Mouse (Mus musculus) cerebellum, postnatal 4 days (tissue): ENCODE measurements at regions not wholly inside any gene's neighbourhood (a gene's known extent, or its start where the extent isn't known, plus 50 kb on each side); places are given as distances from the start of the nearest gene placed in this dataset.

Experiments used
- DNase-seq, 2 experiments: peaks; one replicate each; pipeline ENCODE4 v3.0.0; 2022; ENCODE audit warnings: low spot score in 2 of 2, mixed read lengths in 1 of 2

DNA sequence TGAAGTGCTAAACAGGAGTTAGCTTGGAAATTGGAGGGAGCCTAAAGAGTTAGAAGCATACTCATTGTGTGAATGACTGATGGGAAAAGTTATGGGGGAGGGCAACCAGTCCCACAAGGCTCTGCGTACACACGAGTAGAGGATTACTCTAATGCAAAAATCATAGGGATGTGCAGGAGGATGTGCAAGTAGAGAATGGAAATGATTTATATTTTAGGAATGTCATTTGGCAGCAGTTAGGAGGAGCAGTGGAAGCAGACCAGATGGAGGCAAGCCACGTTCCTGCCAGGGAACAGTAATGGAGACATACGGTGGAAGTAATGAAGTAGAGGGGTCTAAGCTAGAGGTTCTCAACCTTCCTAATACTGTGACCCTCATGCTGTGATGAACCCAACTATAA, 194.1 kb upstream of the Arhgap24 start:
- no peak for DNase-seq

DNA sequence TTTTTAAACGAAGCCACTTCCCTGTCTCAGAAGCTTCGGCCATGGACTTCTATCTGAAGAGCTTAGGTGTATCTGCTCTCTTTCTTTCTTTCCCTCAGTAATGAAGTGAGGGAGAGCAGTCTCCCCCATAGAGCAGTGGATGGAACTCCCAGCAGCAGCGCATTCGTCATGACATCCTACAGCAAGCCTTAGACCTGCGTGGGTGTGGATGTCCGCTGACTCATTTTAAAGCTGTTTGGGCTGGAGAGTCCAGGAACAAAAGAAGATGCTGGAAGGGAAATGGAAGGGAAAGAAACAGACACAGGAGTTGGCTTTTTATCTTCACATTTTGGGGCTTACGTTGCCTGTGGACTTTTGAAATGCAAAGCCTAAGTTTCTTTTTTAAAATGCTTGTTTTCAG, 190.3 kb upstream of the Arhgap24 start:
- DNase-seq, result no peak

DNA sequence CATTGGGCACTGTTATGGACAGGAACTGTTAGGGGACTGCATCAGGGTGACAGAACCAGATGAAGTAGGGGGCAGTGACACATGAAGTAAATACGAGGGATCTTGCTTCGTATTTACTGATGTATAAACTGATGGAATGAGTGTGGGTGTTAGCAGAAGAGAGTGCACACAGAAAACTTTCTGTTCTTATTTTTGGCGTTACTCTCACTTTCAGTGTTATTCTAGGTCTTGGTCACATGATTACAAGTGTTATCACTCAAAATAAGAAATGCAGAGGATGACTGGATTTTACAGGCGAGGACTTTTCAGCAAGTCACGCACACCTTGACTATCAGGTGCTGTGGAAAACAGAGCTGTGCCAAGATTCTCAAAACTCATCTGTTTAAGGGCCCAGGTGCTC, 185.6 kb upstream of the Arhgap24 start:
- DNase-seq, result no peak

DNA sequence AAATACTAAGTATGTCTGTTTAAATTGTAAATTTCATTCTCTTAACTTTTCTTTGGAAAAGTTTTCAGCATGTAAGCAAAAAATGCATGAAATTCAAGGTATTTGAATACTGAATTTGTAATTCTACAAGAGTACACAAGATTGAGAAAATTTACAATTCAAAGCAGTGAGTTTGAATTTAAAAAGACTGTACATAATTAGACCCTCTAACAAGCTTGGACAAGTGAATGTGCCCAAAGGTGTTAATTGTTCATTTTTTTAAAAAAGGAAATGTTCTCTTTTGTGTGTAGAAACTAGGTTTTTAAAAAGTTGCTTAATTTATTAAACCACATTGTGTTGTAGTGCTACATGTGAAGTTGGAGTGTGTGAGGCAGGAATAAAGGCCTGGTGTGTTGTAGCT, 174.9 kb upstream of the Arhgap24 start:
- DNase-seq, result no peak

DNA sequence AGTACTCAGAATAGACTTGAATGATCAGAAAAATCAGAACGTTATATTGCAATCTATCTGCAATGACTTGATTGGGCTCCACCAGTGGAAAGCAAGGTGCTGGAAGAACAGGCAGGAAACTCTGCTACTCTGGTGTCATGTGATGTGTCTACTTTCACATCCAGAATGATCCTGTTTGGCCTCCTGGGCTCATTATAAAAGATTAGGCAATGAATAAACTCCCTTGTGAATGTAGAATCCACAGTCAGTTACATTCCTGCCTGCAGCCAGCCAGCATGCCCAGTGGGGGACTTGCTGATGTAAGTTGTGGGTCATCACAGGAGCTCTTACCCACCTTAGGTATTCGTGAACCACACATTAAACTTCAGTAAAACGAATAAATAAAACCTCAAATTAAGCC, 174.5 kb upstream of the Arhgap24 start:
- no peak for DNase-seq

DNA sequence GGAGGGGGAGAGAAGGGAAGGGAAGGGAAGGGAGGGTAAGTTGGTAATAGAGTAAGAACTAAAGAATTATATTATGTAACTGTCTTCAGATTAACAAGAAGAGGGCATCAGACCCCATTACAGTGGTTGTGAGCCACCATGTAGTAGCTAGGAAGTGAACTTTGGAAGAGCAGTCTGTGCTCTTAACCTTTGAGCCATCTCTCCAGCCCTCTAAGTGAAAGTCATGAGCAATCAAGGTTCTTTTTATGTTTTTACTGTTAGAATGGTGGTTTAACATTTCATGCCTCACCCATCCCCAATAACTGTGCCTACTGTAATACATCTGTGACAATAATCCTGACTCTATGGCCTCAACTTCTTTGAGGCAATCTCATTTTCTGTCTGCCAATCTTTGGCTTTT, 169.6 kb upstream of the Arhgap24 start:
- DNase-seq, result no peak

DNA sequence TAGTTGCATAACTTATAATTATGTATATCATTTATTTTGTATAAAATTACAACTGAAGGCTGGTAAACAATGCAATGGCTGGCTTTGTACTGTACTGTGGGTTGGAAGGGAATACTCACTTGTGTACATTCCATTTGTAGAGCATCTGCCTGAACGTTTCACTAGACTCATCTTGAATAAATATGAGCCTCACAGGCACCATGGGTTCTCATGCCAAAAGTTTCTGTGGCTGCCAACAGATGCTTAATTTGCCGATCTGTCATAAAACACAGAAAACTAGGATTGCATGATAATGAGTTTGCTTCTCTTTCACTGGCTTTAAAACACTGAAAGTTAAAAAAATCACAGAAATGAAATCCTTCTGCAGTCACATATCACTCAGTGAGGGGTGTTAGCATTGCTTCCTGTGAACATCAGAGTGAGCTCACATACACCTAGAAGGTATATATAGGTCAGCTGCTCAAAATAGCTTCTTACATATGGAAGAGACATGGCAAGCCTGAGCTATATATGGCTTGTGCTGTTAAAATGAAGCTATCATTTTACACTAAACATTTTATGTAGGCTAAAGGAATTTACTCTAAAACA, 152.9 kb upstream of the Arhgap24 start:
- no peak for DNase-seq

DNA sequence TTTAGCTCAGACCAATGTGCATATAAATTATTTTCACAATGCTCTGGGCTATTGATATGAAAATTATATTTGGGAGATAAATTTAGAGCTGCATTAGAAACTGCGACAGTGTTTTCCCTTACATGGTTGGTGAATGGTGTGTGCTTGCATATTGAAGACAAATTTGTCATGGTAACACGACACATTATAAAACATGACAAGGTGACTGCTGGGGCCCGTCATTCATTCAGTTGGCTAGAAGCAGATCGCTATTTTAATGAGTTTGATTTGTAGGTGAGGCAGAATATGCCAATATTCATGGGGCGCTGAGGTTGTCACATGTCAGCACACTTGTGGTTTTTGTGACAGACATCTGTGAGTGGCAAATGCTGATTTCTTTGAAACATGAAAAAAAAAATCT, 147.3 kb upstream of the Arhgap24 start:
- DNase-seq, result no peak

DNA sequence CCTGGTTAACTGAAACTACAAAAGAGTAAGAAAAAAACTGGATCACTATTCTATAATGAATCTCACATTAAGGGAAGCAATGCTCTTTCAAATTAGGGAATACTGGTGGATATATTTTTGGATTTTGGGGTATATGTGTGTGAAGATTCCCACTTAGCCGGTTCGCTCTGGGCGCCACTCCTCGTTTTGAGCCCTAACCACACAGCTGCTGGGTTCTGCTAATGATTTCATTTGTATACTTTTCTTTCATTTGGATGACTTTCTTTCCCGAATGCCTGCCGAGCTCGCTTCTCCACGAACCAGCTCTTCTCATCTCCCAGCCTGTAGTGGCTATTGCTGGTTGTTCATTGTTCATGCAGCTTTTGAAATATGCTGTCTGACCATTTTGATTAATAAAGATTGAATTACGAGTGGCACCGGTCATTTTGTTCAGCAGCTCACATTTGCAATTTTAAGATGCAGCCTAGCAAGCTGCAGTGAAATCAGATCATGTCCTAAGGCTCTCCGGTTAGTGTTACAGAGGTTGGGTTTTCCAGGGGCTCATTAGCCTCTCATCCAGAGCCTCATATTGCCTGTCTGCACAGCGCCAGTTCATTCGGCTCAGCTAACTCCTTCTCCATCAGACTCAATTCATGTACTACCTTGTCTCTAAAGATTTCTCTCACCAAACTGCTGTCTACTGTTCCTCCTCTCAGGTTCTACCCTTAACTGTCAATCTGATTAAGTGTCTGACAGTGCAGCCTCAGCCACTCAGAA, 146.6 kb upstream of the Arhgap24 start:
- DNase-seq, result no peak

DNA sequence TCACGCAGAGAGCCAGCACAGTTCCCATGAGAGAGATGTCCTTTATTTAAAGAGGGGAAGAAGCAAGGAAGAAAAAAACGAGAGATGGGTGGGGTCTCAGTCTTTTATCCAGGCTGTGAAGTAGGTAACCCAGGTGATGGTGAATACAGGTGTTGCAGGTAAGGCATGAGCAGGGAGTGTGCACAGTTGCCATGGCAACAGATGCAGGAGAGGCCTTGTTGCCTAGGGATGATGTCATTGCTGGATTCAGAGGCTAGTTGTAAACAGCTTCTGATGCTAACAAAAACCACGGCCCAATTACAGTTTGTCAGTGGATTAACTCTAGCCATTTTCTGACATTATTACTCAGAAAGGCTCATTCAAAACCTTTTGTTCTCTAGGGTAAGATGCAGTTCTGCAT, 114.7 kb upstream of the Arhgap24 start:
- no peak for DNase-seq

DNA sequence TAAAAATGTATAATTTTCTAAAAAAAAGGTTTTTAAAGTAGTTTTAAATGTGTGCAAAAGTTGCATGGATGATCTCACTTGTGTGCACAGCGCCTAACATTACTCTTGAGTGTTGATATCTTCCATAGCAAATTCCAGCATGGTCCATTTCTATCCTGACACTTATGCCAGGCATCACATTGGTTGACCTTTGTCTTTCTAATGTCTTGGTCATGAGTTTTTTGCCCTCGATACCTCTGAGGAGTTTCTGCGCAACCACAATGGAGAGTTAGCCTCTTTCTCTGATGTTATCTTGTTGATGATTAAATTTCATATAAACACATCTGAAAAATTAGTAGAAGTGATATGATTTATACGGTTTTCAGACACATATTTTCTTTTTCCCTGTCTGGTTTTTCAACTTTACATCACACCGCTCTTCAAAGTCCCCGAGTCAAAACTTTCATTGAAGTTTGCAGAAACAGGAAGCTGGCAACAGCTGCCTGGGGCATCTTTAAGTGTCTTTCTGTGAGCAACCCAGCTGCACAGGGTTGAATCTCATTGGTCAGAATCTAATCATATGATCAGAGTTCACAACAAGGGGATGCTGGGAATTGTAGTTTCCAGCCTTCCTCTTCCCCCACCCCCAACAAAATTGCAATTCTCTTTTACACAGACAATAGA, 107.8 kb upstream of the Arhgap24 start:
- DNase-seq, result no peak

DNA sequence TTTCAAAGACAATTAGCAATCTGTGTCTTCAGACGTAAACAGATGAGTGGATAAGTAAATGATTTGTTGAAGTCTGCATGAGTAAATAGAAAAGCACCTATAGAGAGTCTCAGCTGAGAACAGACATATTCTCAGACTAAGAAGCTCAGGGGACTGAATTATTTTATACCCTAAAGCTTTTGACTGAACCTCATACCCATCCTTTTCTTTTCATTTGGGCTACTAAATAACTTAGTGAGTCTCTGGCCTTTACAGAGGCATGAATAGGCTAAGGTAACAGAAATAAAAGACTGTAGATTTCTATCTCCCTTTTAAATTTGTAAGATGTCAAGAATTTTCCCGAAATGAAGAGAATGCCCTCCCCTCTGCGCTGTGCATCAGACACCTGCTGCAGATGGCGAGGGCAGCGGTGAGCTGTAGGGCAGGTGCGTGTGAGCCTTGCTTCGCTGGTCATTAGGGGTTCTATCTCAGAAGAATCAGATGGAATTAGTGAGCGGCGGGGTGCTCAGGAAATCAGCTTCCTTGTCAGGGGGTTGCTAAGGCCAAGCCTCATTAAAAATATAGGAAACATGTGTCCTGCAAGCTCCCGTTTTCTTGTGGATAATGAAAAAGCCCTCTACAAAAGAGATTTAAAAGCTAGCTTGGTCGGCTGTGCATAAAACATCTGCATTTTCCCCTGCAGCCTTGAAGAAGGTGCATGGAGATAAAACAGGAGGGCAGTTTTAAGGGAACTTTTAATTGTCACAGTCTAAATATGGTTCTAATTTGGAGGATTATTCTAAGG, 107.0 kb upstream of the Arhgap24 start:
- no peak for DNase-seq

DNA sequence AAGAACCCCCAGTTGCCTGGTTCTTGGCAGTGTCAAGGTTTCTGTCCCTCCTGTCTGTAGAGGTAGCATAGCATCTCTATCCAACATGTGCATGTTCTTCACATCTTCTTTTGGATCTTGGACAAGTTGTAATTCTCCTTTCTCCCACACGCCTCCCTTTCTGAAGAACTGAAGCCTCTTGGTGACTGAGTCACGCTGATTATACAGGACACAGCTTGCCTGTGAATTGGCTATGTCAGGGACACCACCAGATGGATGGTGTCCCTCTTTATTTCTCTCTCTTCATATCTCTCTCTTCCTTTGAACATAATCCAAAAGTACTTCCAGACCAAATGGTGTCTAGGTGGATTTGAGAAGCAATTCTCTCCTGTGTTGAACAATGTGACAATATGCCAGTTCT, 105.9 kb upstream of the Arhgap24 start:
- no peak for DNase-seq

DNA sequence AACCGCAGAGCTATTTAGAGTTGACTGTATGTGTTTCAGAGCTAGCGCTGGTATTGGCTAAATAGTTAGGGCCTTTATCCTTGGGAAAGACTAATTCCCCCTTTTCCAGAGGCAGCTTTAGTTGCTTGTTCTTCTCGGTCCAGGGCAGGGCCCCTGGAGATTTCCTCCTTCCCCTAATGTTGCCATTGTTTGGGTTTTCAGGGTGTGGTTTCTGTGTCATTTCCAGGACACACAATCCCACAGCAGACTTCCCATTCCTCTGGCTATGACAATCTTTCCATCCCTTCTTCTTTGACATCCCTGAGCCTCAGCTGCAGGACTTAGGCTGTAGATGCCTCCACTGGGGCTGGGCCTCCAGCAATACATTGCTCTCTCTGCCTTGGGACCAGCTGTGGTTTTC, 87.2 kb upstream of the Arhgap24 start:
- no peak for DNase-seq

DNA sequence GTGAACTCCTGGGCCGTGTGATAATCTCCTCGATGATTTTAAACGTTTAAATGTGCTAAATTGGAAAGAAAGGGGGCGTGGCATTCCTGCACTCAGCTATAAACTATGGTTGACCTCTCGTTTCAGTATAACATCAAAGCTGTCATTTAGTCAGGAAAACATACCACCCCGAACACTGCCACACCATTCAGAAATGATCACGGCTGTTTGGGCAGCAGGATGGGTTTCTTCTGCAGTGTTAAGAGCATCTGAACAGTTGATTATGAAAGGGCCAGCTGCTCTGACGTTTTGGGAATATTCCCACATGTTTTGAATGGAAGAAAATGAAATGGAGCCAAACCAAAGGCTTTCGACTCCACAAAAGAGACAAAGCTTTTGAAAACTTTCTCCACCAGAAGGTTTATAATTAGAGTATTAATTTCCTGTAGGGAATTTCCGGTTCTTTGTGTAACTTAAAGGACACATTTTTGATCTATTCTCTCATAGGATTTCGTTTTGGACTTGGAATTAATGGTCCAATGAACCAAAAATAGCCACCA, 85.5 kb upstream of the Arhgap24 start:
- DNase-seq, result no peak

DNA sequence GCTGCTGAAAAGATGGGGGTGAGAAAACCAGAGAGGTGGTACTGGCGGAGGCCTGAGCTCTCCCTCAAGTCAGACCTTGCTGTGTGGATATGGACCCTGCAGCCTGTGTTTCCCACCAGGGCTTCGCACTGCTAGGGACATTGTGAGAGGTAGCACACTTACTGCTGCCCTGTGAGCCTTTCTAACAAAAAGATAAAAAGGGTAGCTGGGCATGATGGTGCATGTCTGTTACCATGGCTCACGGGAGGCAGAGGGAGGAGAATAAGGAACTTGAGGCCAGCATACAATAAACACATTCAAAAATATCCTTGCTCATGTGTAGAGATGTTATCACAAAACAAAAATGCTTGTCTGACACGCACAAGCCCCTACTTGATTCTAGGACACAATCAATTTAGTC, 82.2 kb upstream of the Arhgap24 start:
- DNase-seq, result no peak

DNA sequence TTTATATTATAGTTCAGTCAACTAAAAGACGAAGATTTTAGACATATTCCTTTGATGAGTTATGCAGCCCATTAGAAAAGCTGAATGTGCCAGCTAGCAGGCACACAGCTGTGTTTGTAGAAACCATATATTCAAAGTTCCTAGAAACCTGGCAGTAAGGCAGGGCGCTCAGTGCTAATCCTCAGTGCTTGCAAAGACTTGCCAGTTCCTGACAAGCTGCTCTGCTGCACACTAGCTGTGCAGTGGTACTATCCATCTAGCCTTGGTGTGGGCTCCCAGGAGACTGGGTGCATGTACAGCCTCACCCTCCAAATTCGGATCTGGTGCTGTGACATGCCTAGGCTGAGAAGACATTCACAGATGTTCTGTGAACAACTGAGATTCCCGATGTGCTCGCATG, 63.5 kb upstream of the Arhgap24 start:
- no peak for DNase-seq

DNA sequence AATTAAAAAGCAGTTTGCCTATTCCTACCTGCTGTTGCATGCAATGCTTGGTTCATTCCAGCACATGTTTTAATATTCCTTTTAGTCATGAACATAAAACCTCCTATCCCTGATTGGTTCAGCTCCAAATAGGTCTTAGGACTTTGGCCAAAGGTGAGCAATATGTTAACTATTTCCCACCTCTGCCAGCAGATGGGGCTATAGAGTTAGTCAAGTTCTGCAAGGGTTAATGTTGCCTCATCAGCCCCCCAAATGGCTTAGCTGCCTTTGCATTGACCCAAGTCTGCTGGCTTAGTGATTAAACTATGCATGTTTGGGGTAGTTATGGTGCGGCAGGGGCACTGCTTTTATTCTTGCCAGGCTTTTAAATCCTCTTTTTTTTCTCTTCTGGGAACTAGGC, 62.1 kb upstream of the Arhgap24 start:
- no peak for DNase-seq

DNA sequence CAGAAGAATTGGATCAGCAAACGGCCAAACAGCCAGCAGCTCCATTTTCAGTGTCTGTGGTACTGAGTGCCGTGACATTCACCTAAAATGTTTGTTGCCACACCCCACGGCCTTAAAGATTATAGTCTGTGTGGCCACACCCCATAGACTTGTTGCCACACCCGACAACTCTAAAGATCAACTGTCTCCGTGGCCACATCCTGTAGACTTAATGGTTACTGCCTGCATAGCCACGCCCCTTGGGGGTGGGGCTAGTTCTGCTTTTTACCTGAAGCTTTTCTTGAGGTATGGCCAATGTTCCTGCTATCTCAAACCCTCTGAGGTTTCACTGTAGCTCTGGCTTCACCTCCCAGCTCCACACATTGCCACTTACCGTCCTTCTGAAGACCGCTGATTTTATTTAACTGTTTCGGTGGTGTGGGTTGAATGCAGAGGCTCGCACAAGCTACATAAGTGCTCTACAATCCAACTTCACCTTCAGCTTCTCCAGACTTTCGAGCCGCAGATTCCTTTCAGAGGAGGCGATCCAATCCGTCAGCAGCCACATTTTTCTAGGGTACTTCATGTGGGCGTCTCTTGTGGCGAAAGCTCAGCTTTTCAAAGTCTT, 56.5 kb upstream of the Arhgap24 start:
- DNase-seq, result no peak

DNA sequence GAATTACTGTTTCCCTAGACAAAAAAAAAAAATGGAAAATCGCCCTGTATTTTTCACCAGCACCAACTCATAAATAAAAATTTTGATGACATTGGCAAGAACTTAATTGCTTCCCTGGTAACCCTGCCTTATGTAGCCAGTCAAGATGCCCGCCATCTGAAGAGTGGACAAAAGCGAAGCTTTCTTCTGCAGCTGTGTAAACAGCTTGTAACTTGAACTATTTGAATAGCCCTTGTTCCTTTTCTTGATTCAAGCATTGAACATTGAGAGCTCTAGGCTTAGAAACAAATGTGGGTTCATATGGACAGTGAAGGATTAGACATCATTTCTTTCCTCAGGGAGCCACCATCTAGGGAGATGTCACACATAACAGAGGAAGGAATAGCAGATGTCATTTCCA, 52.9 kb upstream of the Arhgap24 start:
- DNase-seq, result no peak
